Mouse (Mus musculus) urinary bladder, adult 2 months (tissue): ENCODE measurements around the gene Dusp19. TPM values are rescaled to one million over a fixed set of nuclear protein-coding genes. Genes with fewer than 3 reads are reported as not detected.
A peak's percentile ranks its signal among the peaks of the same experiment; 100 is the strongest.

Experiments used
- DNase-seq: peaks from one replicate; pipeline ENCODE4 v3.0.0; 2022; ENCODE audit warnings: low spot score
- polyA plus RNA-seq: library from polyadenylated mRNA; depleted of rRNA; stranded (reverse); fragments of >200 nt; gene quantifications from 2 replicates; pipeline ENCODE4 v1.2.3, GENCODE M21; 2012; rRNA removed

Dusp19 gene
- polyA plus RNA-seq, 1 experiment: 10.0 TPM

DNA sequence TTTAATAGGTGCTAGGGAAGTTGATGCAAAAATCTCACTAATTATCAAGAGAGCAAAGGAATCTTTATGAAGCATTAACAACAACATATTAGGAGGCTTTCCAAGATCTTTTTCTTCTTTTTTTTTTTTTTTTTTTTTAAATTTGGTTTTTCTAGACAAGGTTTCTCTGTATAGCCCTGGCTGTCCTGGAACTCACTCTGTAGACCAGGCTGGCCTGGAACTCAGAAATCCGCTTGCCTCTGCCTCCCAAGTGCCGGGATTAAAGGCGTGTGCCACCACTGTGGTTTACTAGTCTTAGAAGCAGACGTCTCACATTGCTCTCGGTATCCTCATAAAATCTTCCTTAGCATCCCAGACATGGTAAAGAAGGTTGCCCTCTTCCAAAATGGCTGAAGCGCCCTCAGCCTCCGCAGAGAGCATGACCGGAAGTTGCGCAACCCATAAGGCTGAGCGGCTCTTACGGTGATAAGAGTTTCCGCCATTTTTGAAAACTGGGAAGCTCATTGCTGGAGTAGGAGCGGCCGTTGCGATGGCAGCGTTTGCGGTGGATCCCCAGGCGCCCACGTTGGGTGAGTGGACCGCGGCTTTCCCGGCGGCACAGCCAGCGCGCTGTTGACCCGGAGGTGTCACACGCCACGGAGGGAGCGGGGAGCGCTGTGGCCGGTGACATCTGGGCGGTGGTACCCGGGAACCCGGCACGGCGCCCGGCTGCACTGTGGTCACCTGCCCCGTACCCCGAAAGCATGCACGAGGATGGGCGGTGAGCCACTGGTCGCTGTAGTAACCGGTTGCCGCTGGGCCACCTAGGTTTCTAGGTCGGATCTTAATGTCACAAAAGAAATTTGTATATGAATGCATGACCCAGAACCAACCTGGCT lies 21.8 kb downstream of the Dusp19 start:
- peak; percentile 81 for DNase-seq

DNA sequence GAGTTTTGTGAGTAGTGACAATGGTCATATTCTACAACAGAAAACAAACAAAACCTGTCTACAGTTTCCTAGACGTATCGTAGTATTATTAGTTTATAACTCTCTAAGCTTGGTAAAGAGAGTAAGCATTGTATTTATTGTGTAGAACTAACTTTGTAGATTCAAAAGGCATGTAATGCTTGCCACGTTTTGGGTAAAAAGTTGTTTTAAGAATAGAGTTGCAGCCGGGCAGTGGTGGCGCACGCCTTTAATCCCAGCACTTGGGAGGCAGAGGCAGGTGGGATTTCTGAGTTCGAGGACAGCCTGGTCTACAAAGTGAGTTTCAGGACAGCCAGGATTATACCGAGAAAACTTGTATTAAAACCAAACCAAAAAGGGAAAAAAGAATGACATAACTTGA lies 22.6 kb downstream of the Dusp19 start:
- no peak for DNase-seq

DNA sequence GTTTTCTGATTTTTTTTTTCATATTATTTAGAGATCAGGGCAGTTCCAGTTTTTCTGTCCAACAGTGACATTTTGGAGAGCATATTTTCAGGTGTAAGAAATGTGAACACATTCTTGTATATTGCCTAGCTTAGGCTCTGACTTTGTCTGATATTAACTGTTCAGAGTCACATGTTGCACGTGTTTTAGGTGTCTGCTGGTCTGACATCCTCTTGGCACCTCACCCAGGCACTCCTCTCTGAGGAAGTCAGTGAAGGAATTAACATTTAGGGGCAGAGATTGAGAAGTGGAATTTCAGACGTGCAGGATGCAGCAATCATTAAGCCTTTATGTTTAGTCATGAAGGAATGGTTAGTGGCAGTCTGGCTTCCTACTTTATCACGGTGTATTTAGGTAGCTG lies 23.0 kb downstream of the Dusp19 start:
- no peak for DNase-seq

DNA sequence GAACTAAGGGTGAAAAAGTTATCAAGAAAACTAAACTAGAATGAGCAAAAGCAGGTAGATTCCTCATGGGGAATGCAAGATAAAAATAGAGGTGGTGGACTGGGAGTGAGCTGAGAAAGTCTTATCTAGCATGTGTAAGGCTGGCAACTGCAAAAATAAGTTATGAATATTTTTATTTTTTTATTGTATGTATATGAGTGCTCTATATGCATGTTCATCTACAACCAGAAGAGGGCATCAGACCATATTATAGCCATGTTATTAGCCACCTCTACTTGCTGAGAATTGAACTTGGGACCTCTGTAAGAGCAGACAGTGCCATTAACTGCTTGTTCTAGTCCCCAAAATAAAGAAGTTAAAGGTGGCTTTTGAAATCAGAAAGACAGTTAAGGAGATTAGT lies 44.6 kb downstream of the Dusp19 start:
- no peak for DNase-seq

DNA sequence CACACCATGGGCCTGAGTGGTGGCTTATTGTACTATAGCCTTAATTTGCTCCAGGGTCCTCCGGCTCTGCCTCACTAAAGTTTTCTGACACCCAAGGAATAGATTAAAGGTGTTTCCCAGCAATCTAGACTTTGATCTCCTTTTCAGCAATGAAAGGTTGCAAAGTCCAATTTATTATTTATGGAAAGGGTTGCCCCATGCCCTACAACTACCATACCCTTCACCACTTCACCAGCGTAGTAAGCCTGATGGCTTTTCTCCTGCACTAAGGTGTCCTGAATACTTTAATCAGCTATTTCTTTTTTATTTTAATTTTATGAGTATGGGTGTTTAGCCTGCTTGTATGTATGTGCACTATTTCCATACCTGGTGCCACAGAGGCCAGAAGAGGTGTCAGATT lies 45.8 kb downstream of the Dusp19 start:
- DNase-seq: no peak

DNA sequence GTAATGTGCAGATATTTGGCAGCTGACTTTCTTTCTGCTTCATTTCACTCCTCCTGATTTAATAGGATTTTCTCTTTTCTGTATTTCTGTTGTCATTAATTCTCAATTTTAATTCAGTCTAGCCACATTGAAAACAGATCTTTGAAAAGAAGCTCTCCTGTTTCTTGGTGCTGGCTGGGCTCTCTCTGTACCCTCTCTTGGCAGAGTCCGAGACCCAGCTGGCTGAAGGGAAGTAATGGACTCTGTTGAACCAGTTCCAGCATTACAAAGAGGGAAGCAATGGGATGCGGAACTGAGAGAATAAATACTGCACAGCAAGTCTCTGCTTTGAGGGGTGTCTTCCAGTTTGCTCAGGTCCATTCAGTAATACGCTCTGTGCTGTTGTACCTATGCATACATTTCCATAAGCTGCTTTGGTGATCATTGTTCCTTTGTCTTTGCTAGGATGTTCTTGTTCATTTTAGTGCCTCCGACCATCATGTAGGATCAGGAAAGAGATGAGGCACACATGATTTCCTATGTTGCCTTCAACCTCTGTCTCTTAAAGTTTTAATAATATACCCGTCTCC lies 50.6 kb downstream of the Dusp19 start:
- no peak for DNase-seq

DNA sequence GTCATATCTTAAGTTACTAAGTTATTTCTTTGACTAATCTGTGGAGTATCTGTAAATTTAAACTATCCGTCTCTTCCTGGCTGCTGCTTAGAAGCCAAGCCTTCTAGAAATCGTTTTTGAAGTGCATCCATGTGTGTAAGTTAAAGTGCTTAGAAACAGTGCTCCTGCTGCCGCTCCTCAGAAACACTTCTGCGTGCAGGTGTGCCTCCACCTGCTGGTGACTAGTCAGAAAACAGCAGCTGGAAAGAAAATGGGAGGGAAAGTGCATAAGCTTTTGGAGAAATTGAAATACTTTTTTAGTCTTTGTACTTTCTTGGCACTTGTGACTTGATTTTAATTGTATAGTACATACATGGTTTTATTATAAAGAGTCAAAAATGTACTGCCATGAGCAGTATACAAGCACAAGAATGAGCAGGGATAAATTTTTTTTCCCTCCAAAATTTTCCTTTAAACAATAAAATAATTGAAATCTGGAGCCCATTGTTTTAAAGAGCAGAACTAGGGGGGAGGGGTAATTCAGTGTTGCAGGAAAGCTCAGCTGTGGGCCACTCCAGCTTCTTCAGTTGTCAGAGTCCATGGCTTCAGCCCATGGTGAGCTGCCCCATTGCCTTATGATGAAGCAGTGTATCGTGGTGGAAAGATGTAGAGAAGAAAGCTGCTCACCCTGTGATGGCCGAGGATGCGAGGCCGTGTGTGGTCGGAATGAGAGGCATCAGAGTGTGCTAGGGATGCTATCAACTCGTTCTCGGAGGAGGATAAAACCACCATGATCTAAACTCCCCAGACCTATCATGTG lies 53.2 kb downstream of the Dusp19 start:
- no peak for DNase-seq

DNA sequence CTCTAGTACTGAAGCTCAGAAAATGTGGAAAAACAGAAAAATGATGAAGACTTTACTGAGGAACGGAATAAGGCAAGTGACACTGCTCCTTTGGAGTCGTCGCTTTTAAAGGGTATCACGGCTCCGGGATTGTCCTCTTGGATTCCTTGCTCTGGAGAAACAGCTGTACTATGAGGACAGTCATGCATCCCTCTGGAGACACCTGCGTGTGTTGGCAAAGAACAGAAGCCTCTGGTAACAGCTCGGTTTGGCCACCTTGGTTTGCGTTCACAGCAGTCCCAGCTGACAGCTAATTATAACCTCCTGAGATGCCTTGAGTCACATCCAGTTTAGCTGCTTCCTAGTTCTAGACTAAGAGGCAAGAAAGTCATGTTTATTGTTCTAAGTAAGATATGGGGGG lies 62.0 kb downstream of the Dusp19 start:
- DNase-seq: no peak

Other genes with a start within 250 kb of the Dusp19 start
- gene Frzb, start 169.4 kb upstream of the Dusp19 start, polyA plus RNA-seq: 4.6 and 5.6 TPM in 2 replicates
- 93.1 and 96.9 TPM in 2 replicates for gene Nckap1, start 35.7 kb upstream of the Dusp19 start, polyA plus RNA-seq
- 17.4 and 21.9 TPM in 2 replicates for gene Nup35, start 191 bp downstream of the Dusp19 start, polyA plus RNA-seq